Mouse (Mus musculus) bone marrow, adult 2 months (tissue): ENCODE data around the gene Atp11a.

Experiments used
- CTCF ChIP-seq: fragments of 200-500 bp; IDR thresholded peaks from 2 replicates; pipeline ENCODE4 v1.5.1; 2011; ENCODE audit warnings: low read length, control low read depth; ENCODE audit not compliant: control insufficient read depth, insufficient read depth
- POLR2A ChIP-seq: fragments of 200-500 bp; IDR thresholded peaks from 2 replicates; pipeline ENCODE4 v1.6.1; 2011; ENCODE audit warnings: low read depth, mild to moderate bottlenecking, control low read depth, low read length, borderline replicate concordance; ENCODE audit not compliant: control insufficient read depth

DNA sequence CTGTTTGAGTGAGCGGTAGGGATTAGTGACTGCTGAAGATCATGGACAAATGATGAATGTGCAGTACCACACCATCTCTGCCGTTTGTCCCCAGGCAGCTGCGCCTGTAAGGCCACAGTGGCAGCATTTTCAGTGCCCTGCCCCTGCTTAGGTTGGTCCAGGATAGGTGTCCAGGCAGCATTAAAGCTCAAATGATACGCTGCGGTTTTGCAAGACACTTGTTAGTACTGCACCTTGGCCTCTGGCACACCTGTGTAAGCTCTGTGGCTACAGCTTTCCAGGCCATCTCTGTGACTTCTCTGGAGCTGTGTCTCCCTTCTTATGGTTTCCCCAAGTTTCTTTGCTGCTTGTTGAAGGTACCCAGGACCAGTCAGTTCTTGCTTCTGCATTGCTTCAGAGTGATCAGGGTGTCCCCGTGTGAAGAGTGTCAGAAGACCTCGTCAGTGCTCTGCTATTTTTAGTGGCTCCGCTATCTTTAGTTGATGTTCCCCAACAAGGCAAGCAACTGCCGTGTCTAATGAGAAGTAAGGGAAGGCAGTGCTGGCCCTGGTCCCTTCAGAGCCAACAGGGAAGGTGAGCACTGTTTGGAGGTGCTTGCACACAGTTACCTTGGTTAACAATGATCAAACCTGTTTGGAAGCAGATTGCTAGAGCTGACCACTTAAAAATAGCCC, 18.6 kb downstream of the Atp11a start:
- TF ChIP-seq POLR2A (no peak), CTCF (no peak)
